Mouse (Mus musculus) megakaryocyte, embryonic 14.5 days (primary cell): ENCODE results near the gene Klk7.

ENCODE experiments used
- FLI1 ChIP-seq: IDR thresholded peaks from 2 replicates; pipeline ENCODE4 v1.6.1; 2012; ENCODE audit warnings: low read length, inconsistent platforms, mixed read lengths
- GATA1 ChIP-seq: IDR thresholded peaks from 3 replicates; pipeline ENCODE4 v1.6.1; 2012; ENCODE audit warnings: mixed read lengths, low read length, inconsistent platforms, borderline replicate concordance

DNA sequence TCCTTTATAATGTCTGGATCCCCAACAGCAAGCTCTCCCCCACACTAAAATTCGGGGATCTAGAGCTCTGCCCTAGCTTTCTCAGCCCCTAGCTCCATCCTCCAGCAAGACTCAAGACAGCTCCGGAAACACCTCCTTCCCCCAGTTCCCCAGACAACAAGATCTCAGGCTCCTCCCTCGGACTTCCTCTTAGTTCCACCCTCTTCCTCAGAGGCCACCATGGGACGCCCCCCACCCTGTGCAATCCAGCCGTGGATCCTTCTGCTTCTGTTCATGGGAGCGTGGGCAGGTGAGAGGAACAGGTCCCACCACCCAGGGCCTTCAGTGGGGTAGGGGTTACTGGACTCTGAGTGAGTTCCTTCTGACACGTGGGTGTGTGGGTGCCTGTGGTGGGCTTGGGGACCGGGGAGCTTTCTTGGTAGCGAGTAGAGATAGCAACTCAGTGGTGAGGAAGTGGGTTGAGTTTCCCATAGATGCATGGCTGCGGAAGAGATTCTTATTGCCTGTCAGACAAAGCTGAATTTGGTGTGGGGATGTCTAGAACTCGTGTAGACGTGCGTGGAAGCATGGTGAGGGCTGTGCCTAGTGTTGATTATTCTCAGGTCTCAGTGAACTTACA lies 13.1 kb upstream of the Klk7 start:
- TF ChIP-seq GATA1 = no peak
- no peak for TF ChIP-seq FLI1
